Mouse (Mus musculus): Measurements from ENCODE around the gene Mab21l1. TPM values are rescaled to one million over a fixed set of nuclear protein-coding genes. Genes with fewer than 3 reads are reported as not detected.

Gene Mab21l1
- polyA plus RNA-seq (2015; fragmentation: Nextera tagmentation; extraction: Ambion mirVana) = 0.20 and 0.23 TPM in 2 replicates

GRCm38 (mm10) chr3:55782056-55782687 is at the start of gene Mab21l1:
TSS of gene Mab21l1 (plus strand) at chr3:55782510.
- H3K27ac ChIP-seq = no peak within 1 kb of the TSS
- 24% methylated on average over 16 of the region's 16 CpGs for WGBS
- peaks cover 67% of the 10 kb centered on the region for H3K27me3 ChIP-seq (ENCODE audit: insufficient read depth, low read length)
- peak within 1 kb of the TSS; percentile 53 for H3K4me2 ChIP-seq (ENCODE audit: low read length)
- DNase-seq (ENCODE audit: low spot score) (peak; percentile 35), ATAC-seq (replicated peaks; ENCODE audit: low FRiP score, low read depth) (no peak)
- H3K9me3 ChIP-seq (replicated peaks; ENCODE audit: low read length) = no peaks in the 10 kb centered on the region
- H3K4me1 ChIP-seq (replicated peaks; ENCODE audit: insufficient read depth, low read length) = 0 out of 2 replicates have a peak, but pooled peaks cover 21% of the 10 kb centered on the region
- TF ChIP-seq CTCF (IDR thresholded peaks at IDR 0.05; ENCODE audit: low read depth) = no peak
- no peaks in the 10 kb centered on the region for H3K36me3 ChIP-seq (ENCODE audit: insufficient read depth, low read length)
- H3K4me3 ChIP-seq (replicated peaks; ENCODE audit: low read depth, low read length) = peak within 1 kb of the TSS; percentile 28
- no peak within 1 kb of the TSS for H3K9ac ChIP-seq (ENCODE audit: low read depth, low read length)

- Histone ChIP-seq H3K36me3 (ENCODE audit: insufficient read depth, low read length) (no peaks in the 10 kb centered on the region), H3K27me3 (ENCODE audit: insufficient read depth, low read length) (no peaks in the 10 kb centered on the region), H3K9ac (ENCODE audit: low read depth, low read length) (no peak overlapping the region), H3K4me2 (ENCODE audit: low read length) (no peak overlapping the region), H3K4me1 (replicated peaks; ENCODE audit: insufficient read depth, low read length) (no peaks in the 10 kb centered on the region), H3K4me3 (replicated peaks; ENCODE audit: low read depth, low read length) (no peak overlapping the region), H3K9me3 (replicated peaks; ENCODE audit: low read length) (no peaks in the 10 kb centered on the region), H3K27ac (no peak overlapping the region)
- 78% methylated on average over 6 of the region's 6 CpGs for WGBS
- ATAC-seq (replicated peaks; ENCODE audit: low FRiP score, low read depth) = no peak
- TF ChIP-seq CTCF (IDR thresholded peaks at IDR 0.05; ENCODE audit: low read depth) = no peak
- no peak for DNase-seq (ENCODE audit: low spot score)
Observed at GRCm38 (mm10) chr3:55733665-55734064, 48.6 kb upstream of the Mab21l1 start.

- 74% methylated on average over 6 of the region's 6 CpGs for WGBS
Observed at GRCm38 (mm10) chr3:55741428-55741827, 40.9 kb upstream of the Mab21l1 start.

GRCm38 (mm10) chr3:55742218-55742617 is 40.1 kb upstream of the Mab21l1 start:
- no peaks in the 10 kb centered on the region for H3K27me3 ChIP-seq (ENCODE audit: insufficient read depth, low read length)
- no peak for DNase-seq (ENCODE audit: low spot score)
- H3K9me3 ChIP-seq (replicated peaks; ENCODE audit: low read length) = no peaks in the 10 kb centered on the region
- no peak overlapping the region for H3K4me3 ChIP-seq (replicated peaks; ENCODE audit: low read depth, low read length)
- no peaks in the 10 kb centered on the region for H3K36me3 ChIP-seq (ENCODE audit: insufficient read depth, low read length)
- ATAC-seq (replicated peaks; ENCODE audit: low FRiP score, low read depth) = no peak
- H3K27ac ChIP-seq = no peak overlapping the region
- no peaks in the 10 kb centered on the region for H3K4me1 ChIP-seq (replicated peaks; ENCODE audit: insufficient read depth, low read length)
- 87% methylated on average over 5 of the region's 5 CpGs for WGBS
- no peak overlapping the region for H3K4me2 ChIP-seq (ENCODE audit: low read length)
- H3K9ac ChIP-seq (ENCODE audit: low read depth, low read length) = no peak overlapping the region
- TF ChIP-seq CTCF (IDR thresholded peaks at IDR 0.05; ENCODE audit: low read depth) = no peak

More at GRCm38 (mm10) chr3:55741428-55741827, 40.9 kb upstream of the Mab21l1 start:
- no peaks in the 10 kb centered on the region for H3K4me1 ChIP-seq (replicated peaks; ENCODE audit: insufficient read depth, low read length)
- H3K36me3 ChIP-seq (ENCODE audit: insufficient read depth, low read length) = no peaks in the 10 kb centered on the region
- no peak overlapping the region for H3K4me2 ChIP-seq (ENCODE audit: low read length)
- H3K9ac ChIP-seq (ENCODE audit: low read depth, low read length) = no peak overlapping the region
- H3K27ac ChIP-seq = no peak overlapping the region
- DNase-seq (ENCODE audit: low spot score) = no peak
- no peak for TF ChIP-seq CTCF (IDR thresholded peaks at IDR 0.05; ENCODE audit: low read depth)
- H3K4me3 ChIP-seq (replicated peaks; ENCODE audit: low read depth, low read length) = no peak overlapping the region
- H3K9me3 ChIP-seq (replicated peaks; ENCODE audit: low read length) = no peaks in the 10 kb centered on the region
- H3K27me3 ChIP-seq (ENCODE audit: insufficient read depth, low read length) = no peaks in the 10 kb centered on the region
- ATAC-seq (replicated peaks; ENCODE audit: low FRiP score, low read depth) = no peak

- TF ChIP-seq CTCF (IDR thresholded peaks at IDR 0.05; ENCODE audit: low read depth) = no peak
- H3K27me3 ChIP-seq (ENCODE audit: insufficient read depth, low read length) = no peaks in the 10 kb centered on the region
- no peak overlapping the region for H3K9ac ChIP-seq (ENCODE audit: low read depth, low read length)
- no peaks in the 10 kb centered on the region for H3K36me3 ChIP-seq (ENCODE audit: insufficient read depth, low read length)
- H3K9me3 ChIP-seq (replicated peaks; ENCODE audit: low read length) = no peaks in the 10 kb centered on the region
- ATAC-seq (replicated peaks; ENCODE audit: low FRiP score, low read depth) (no peak), DNase-seq (ENCODE audit: low spot score) (no peak)
- no peak overlapping the region for H3K27ac ChIP-seq
- WGBS = 79% methylated on average over 4 of the region's 4 CpGs
- no peak overlapping the region for H3K4me3 ChIP-seq (replicated peaks; ENCODE audit: low read depth, low read length)
- H3K4me1 ChIP-seq (replicated peaks; ENCODE audit: insufficient read depth, low read length) = no peaks in the 10 kb centered on the region
- H3K4me2 ChIP-seq (ENCODE audit: low read length) = no peak overlapping the region
Observed at GRCm38 (mm10) chr3:55742654-55743053, 39.7 kb upstream of the Mab21l1 start.

- ATAC-seq (replicated peaks; ENCODE audit: low FRiP score, low read depth) = no peak
- WGBS = 83% methylated on average over 5 of the region's 5 CpGs
- no peaks in the 10 kb centered on the region for H3K27me3 ChIP-seq (ENCODE audit: insufficient read depth, low read length)
- H3K9me3 ChIP-seq (replicated peaks; ENCODE audit: low read length) = no peaks in the 10 kb centered on the region
- H3K4me3 ChIP-seq (replicated peaks; ENCODE audit: low read depth, low read length) = no peak overlapping the region
- no peak overlapping the region for H3K9ac ChIP-seq (ENCODE audit: low read depth, low read length)
- H3K4me1 ChIP-seq (replicated peaks; ENCODE audit: insufficient read depth, low read length) = no peaks in the 10 kb centered on the region
- H3K36me3 ChIP-seq (ENCODE audit: insufficient read depth, low read length) = no peaks in the 10 kb centered on the region
- H3K27ac ChIP-seq = no peak overlapping the region
- no peak for DNase-seq (ENCODE audit: low spot score)
- H3K4me2 ChIP-seq (ENCODE audit: low read length) = no peak overlapping the region
- TF ChIP-seq CTCF (IDR thresholded peaks at IDR 0.05; ENCODE audit: low read depth) = no peak
Observed at GRCm38 (mm10) chr3:55743885-55744284, 38.4 kb upstream of the Mab21l1 start.

All from kidney, postnatal 0 days (tissue).